Mouse (Mus musculus) bone marrow, adult 2 months (tissue): ENCODE data around the gene Tsc22d4.

ENCODE experiments used
- CTCF ChIP-seq: fragments of 200-500 bp; IDR thresholded peaks from 2 replicates; pipeline ENCODE4 v1.5.1; 2011; ENCODE audit warnings: low read length, control low read depth; ENCODE audit not compliant: control insufficient read depth, insufficient read depth
- POLR2A ChIP-seq: fragments of 200-500 bp; IDR thresholded peaks from 2 replicates; pipeline ENCODE4 v1.6.1; 2011; ENCODE audit warnings: low read depth, mild to moderate bottlenecking, control low read depth, low read length, borderline replicate concordance; ENCODE audit not compliant: control insufficient read depth

GRCm38 (mm10) chr5:137778635-137779034, 33.1 kb downstream of the Tsc22d4 start, which contains the start of gene Ppp1r35:
- no peak for TF ChIP-seq CTCF
- TF ChIP-seq POLR2A: peak; percentile 56; the same call in 1 of the 2 replicates
